27 mouse cellular contexts compared by ENCODE assay signal in genomic region chr14:27155088-27155487, GRCm38 (mm10).
"Had no signal": no experiment of that assay in that cellular context is flagged by ENCODE, and none has a peak within 500 bp of the region (broad histone marks: within the 10 kb centered on the region; RNA-seq: fewer than 3 reads in every experiment).

No protein-coding gene starts in this region.

- H3K4me3 ChIP-seq: embryonic facial prominence, embryonic 12.5 days; embryonic facial prominence, embryonic 13.5 days; embryonic facial prominence, embryonic 15.5 days; erythroblast, embryonic 14.5 days; forebrain, embryonic 10.5 days; forebrain, embryonic 12.5 days; forebrain, embryonic 13.5 days; forebrain, embryonic 15.5 days; gastrocnemius, adult 2 months; heart, adult 2 months had no signal

- H3K9me3 ChIP-seq: embryonic facial prominence, embryonic 12.5 days; embryonic facial prominence, embryonic 13.5 days; embryonic facial prominence, embryonic 15.5 days; forebrain, embryonic 10.5 days; forebrain, embryonic 12.5 days; forebrain, embryonic 13.5 days; forebrain, embryonic 15.5 days had no signal

- H3K36me3 ChIP-seq: embryonic facial prominence, embryonic 12.5 days; embryonic facial prominence, embryonic 13.5 days; embryonic facial prominence, embryonic 15.5 days; forebrain, embryonic 10.5 days; forebrain, embryonic 12.5 days; forebrain, embryonic 15.5 days had no signal

- ATAC-seq: forebrain, embryonic 13.5 days; forebrain, embryonic 14.5 days; forebrain, embryonic 15.5 days; forebrain, embryonic 16.5 days; forebrain, postnatal 0 days had no signal

- H3K27ac ChIP-seq: embryonic facial prominence, embryonic 12.5 days; embryonic facial prominence, embryonic 13.5 days; embryonic facial prominence, embryonic 15.5 days; forebrain, embryonic 10.5 days; forebrain, embryonic 12.5 days; forebrain, embryonic 13.5 days; forebrain, embryonic 15.5 days; gastrocnemius, adult 2 months; heart, adult 2 months had no signal

- H3K4me2 ChIP-seq: embryonic facial prominence, embryonic 12.5 days; embryonic facial prominence, embryonic 13.5 days; embryonic facial prominence, embryonic 15.5 days; forebrain, embryonic 12.5 days; forebrain, embryonic 13.5 days; forebrain, embryonic 15.5 days had no signal

- H3K27me3 ChIP-seq: embryonic facial prominence, embryonic 12.5 days; embryonic facial prominence, embryonic 13.5 days; embryonic facial prominence, embryonic 15.5 days; forebrain, embryonic 12.5 days; forebrain, embryonic 13.5 days; forebrain, embryonic 15.5 days had no signal

- H3K4me1 ChIP-seq: forebrain, embryonic 12.5 days; forebrain, embryonic 13.5 days; forebrain, embryonic 15.5 days had no signal

- DNase-seq: cerebellum, adult 2 months; cerebellum, adult 8-10 months; cerebellum, adult 9-10 months; cerebellum, adult 9-11 months; cerebellum, postnatal 10 days; cerebellum, postnatal 14 days; cerebellum, postnatal 25 days; cerebellum, postnatal 36 days; embryo, embryonic 11 days; forebrain, postnatal 0 days; gastrocnemius, adult 2 months; gastrocnemius, postnatal 10 days; gastrocnemius, postnatal 14 days; gastrocnemius, postnatal 25 days; gastrocnemius, postnatal 36 days; heart, adult 18-20 months; heart, adult 2 months had no signal

- H3K9ac ChIP-seq: embryonic facial prominence, embryonic 12.5 days; embryonic facial prominence, embryonic 13.5 days; embryonic facial prominence, embryonic 15.5 days; forebrain, embryonic 12.5 days; forebrain, embryonic 13.5 days; forebrain, embryonic 15.5 days; forebrain, postnatal 0 days had no signal
